Mouse (Mus musculus): ENCODE data around the gene Adgrd1.

DNA sequence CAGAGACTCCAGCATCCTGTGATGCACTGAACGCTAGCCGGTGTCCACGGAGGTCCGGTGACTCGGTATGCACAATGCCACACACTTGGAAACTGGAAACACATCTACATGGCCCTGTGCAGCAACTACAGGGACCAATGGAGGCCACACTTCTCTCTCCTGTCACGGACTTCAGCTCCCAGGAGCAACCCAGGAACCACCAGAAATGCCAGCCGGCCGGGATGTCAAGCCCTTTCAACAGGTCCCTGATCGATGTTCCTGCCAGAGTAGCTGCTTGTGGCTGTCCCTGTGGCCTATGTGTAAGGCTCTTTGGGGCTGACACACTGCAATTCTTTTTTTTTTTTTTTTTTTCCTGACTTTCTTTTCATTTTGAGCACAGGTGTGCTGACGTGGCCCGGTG is 32.4 kb upstream of the Adgrd1 start:
- TF ChIP-seq POLR2A (IDR thresholded peaks at IDR 0.05; ENCODE audit: control insufficient read depth, extremely low read depth, insufficient read depth, low read length, poor library complexity) (no peak), CTCF (IDR thresholded peaks at IDR 0.05; ENCODE audit: borderline replicate concordance, control insufficient read depth, extremely low read depth, insufficient read depth, low read length, poor library complexity) (no peak)
